In the genomic region with DNA sequence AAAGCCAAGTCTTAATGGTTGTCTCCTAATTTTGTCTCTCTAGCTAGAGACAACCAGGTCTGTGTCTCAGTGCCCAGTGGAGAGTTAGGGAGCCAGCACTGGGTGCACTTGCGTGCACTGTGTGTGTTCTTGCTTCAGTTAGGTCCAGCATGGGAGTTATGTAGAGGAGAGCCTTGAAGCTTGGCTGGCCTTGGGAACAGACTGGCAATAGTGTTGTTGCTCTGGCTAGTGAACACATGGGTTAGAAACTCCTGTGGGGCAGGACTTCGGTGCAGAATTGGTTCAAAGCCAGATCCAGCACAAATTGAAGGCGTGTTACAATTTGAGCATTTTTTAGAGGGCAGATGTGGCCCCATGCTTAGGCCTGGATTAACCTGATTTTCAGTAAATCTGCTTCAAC, we compare ENCODE assay signal across 18 mouse cellular contexts.
"Had no signal": no experiment of that assay in that cellular context is flagged by ENCODE, and none has a peak within 500 bp of the region (broad histone marks: within the 10 kb centered on the region; RNA-seq: fewer than 3 reads in every experiment).

No protein-coding gene starts in this region.

- H3K9me3 ChIP-seq: midbrain, embryonic 10.5 days; midbrain, embryonic 12.5 days; neural tube, embryonic 13.5 days; neural tube, embryonic 15.5 days had no signal

- H3K27ac ChIP-seq: midbrain, embryonic 10.5 days; midbrain, embryonic 12.5 days; neural tube, embryonic 13.5 days; neural tube, embryonic 15.5 days had no signal

- H3K27me3 ChIP-seq: midbrain, embryonic 12.5 days; neural tube, embryonic 13.5 days; neural tube, embryonic 15.5 days had no signal

- H3K9ac ChIP-seq: lung, embryonic 14.5 days; midbrain, embryonic 12.5 days; neural tube, embryonic 13.5 days; neural tube, embryonic 15.5 days had no signal

- DNase-seq: lung, embryonic 14.5 days; lung, postnatal 10 days; lung, postnatal 4 days; midbrain, embryonic 14.5 days; retina, postnatal 1 day; right cerebral cortex, adult 18-20 months; right cerebral cortex, postnatal 25 days; right cerebral cortex, postnatal 4 days; spleen, adult 18-20 months; thymus, adult 18-20 months; thymus, postnatal 14 days; thymus, postnatal 36 days had no signal

- H3K4me2 ChIP-seq: lung, embryonic 14.5 days; midbrain, embryonic 12.5 days; neural tube, embryonic 13.5 days; neural tube, embryonic 15.5 days had no signal

- ATAC-seq: midbrain, embryonic 16.5 days had no signal

- H3K36me3 ChIP-seq: midbrain, embryonic 10.5 days; midbrain, embryonic 12.5 days; neural tube, embryonic 13.5 days; neural tube, embryonic 15.5 days had no signal

- H3K4me3 ChIP-seq: midbrain, embryonic 10.5 days; midbrain, embryonic 12.5 days; myocyte; neural tube, embryonic 13.5 days; neural tube, embryonic 15.5 days had no signal
